Mouse (Mus musculus) cortical plate, adult 2 months (tissue): ENCODE results near the gene Ppp4r2. TPM values are rescaled to one million over a fixed set of nuclear protein-coding genes. Genes with fewer than 3 reads are reported as not detected.

Experiments
- H3K27ac ChIP-seq: fragments of 200-500 bp; 2 replicates; pipeline ENCODE4 v1.5.1; 2012; ENCODE audit warnings: low read length, control low read depth, inconsistent platforms; ENCODE audit not compliant: insufficient read depth
- H3K4me1 ChIP-seq: fragments of 200-500 bp; 2 replicates; pipeline ENCODE4 v1.6.1; 2011; ENCODE audit warnings: low read length; ENCODE audit not compliant: control insufficient read depth, insufficient read depth
- H3K4me3 ChIP-seq: fragments of 200-500 bp; 2 replicates; pipeline ENCODE4 v1.5.1; 2011; ENCODE audit warnings: mild to moderate bottlenecking, low read length, control low read depth; ENCODE audit not compliant: insufficient read depth
- CTCF ChIP-seq: fragments of 200-500 bp; IDR thresholded peaks from 2 replicates; pipeline ENCODE4 v1.5.1; 2011; ENCODE audit warnings: mild to moderate bottlenecking, control low read depth, low read length; ENCODE audit not compliant: insufficient read depth; ENCODE audit errors: extremely low read depth
- POLR2A ChIP-seq: fragments of 200-500 bp; IDR thresholded peaks from 2 replicates; pipeline ENCODE4 v1.6.1; 2011; ENCODE audit warnings: mild to moderate bottlenecking, low read length, control low read depth; ENCODE audit not compliant: insufficient read depth; ENCODE audit errors: extremely low read depth
- polyA plus RNA-seq: library from polyadenylated mRNA; depleted of rRNA; stranded (reverse); fragments of >200 nt; gene quantifications from 2 replicates; pipeline ENCODE4 v1.2.3, GENCODE M21; 2012

Gene Ppp4r2
- polyA plus RNA-seq, 1 experiment: 31.4 TPM

GRCm38 (mm10) chr6:100803250-100803649, 30.2 kb upstream of the Ppp4r2 start:
- Histone ChIP-seq H3K27ac (no peak overlapping the region), H3K4me3 (no peak overlapping the region), H3K4me1 (no peaks in the 10 kb centered on the region)
- TF ChIP-seq POLR2A (no peak), CTCF (no peak)

DNA sequence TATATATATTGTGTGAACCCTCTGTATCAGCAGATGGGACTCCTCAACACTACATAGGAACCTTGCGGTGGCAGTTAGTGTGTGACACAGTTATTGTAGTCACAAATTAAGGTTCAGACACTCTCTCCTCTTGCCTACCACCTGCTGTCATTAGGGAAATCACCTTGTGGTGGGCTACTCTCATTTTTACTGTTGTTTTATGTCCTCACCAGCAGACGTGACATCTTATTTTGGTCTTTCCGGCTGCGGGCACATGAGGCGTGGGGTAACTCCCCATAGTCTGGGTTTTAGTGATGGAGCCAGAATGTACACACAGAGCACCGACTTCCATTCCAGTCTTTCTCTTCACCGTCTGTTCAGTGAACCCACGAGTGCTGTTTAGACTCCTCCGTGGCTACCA, 26.2 kb upstream of the Ppp4r2 start:
- H3K27ac ChIP-seq: no peak overlapping the region
- TF ChIP-seq POLR2A: no peak
- TF ChIP-seq CTCF: no peak
- no peak overlapping the region for H3K4me3 ChIP-seq
- no peaks in the 10 kb centered on the region for H3K4me1 ChIP-seq

DNA sequence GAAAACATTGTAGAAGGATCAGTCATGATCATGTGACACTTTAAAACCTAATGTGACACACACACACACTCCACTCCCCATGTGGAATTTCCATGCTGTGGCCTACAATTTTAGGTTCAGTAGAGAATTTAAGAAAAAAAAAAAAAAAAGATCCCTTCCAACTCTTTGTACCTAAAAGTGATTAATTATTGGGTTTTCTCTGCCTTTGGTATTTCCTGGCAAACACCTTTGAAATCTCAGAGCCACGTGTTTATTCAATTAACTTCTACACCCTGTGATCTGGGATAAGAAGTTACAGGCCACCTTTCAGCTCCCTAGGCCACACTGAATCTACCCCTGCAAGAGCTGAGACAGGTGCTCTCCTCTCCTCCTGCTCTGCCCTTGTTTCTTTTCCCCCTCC, 25.7 kb upstream of the Ppp4r2 start:
- Histone ChIP-seq H3K27ac (no peak overlapping the region), H3K4me1 (no peaks in the 10 kb centered on the region), H3K4me3 (no peak overlapping the region)
- TF ChIP-seq POLR2A (no peak), CTCF (no peak)

DNA sequence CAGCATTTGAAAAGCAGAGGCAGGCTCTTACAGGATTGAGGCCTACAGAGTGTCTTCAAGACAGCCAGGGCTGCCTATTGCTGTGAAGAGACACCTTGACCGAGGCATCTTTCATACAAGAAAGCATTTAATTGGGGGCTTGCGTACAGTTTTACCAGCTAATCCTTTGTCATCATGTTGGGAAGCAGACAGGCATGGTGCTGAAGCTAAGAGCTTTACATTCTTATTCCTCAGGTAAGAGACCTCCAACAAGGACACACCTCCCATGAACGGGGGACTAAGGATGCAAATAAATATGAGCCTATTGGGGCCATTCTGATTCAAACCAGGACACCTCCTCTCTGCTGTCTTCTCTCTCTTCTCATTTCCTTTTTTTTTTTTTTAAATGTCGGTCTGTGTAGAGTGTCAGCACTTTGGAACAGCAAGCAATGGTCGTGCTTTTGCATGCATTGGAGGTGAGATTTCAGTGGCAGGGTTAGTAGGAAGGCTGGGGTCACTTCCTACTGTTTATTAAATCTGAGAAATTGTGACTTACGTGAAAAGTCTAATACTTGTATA, 25.1 kb upstream of the Ppp4r2 start:
- no peak overlapping the region for H3K4me3 ChIP-seq
- H3K27ac ChIP-seq: no peak overlapping the region
- no peaks in the 10 kb centered on the region for H3K4me1 ChIP-seq
- TF ChIP-seq POLR2A (no peak), CTCF (no peak)

- Histone ChIP-seq H3K4me3 (no peak overlapping the region), H3K4me1 (no peaks in the 10 kb centered on the region), H3K27ac (no peak overlapping the region)
- TF ChIP-seq CTCF (no peak), POLR2A (no peak)
These were observed 23.3 kb upstream of the Ppp4r2 start for GRCm38 (mm10) chr6:100810117-100810516.

GRCm38 (mm10) chr6:100811731-100812130, 21.7 kb upstream of the Ppp4r2 start:
- H3K27ac ChIP-seq: no peak overlapping the region
- TF ChIP-seq POLR2A (no peak), CTCF (no peak)
- no peak overlapping the region for H3K4me3 ChIP-seq
- no peaks in the 10 kb centered on the region for H3K4me1 ChIP-seq

DNA sequence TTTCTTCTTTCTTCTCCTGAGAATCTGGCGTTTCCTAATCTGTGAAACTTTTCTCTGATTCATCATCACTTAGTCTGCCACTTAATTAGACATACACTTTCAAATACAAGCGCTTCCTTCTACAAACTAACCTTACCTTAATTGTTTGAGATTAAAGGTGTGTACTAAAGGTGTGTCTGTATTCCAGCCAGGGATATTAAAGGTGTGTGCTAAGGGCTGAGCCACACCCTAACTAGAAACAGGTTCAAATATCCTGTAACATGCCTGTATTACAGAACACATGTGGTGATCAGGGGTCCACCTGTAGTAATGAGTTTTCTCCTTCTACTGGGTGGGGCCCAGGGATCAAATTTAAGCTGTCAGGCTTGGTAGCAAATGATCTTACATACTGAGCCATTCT, 12.1 kb upstream of the Ppp4r2 start:
- H3K4me1 ChIP-seq: no peaks in the 10 kb centered on the region

GRCm38 (mm10) chr6:100823356-100823755, 10.1 kb upstream of the Ppp4r2 start:
- Histone ChIP-seq H3K27ac (no peak overlapping the region), H3K4me1 (no peaks in the 10 kb centered on the region), H3K4me3 (no peak overlapping the region)
- no peak for TF ChIP-seq CTCF
- no peak for TF ChIP-seq POLR2A

More for the DNA sequence above, 12.1 kb upstream of the Ppp4r2 start:
- Histone ChIP-seq H3K4me3 (no peak overlapping the region), H3K27ac (no peak overlapping the region)
- TF ChIP-seq CTCF (no peak), POLR2A (no peak)

DNA sequence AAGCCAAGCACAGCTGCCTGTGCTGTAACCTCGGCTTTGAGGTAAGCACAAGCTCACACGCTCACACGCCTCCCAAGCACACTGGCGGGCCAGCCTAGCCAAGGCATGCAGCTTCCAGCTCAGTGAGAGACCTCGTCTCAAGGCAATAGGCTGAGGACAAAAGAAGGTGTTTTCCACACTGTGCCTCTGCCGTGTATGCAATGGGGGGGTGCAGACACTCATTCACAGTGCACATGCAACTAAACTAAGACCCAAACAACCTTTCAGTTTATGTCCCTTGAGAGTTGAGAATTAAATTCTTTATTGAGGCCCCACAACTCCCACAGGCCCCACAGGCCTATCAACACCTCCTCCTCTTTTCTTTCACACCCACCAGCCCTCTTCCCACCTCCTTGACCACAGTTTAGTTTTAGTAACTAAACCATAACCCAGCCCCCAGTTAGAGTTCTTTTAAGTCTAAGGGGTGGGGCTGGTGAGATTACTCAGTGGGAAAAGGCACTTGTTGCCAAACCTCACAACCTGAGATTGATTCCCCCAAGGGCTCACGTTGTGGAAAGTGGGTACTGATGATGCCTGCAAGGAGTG, 8.9 kb upstream of the Ppp4r2 start:
- Histone ChIP-seq H3K4me3 (no peak overlapping the region), H3K27ac (no peak overlapping the region), H3K4me1 (no peaks in the 10 kb centered on the region)
- TF ChIP-seq CTCF (no peak), POLR2A (no peak)

GRCm38 (mm10) chr6:100826046-100826445, 7.4 kb upstream of the Ppp4r2 start:
- H3K27ac ChIP-seq: no peak overlapping the region
- H3K4me3 ChIP-seq: no peak overlapping the region
- H3K4me1 ChIP-seq: no peaks in the 10 kb centered on the region
- TF ChIP-seq CTCF (no peak), POLR2A (no peak)

DNA sequence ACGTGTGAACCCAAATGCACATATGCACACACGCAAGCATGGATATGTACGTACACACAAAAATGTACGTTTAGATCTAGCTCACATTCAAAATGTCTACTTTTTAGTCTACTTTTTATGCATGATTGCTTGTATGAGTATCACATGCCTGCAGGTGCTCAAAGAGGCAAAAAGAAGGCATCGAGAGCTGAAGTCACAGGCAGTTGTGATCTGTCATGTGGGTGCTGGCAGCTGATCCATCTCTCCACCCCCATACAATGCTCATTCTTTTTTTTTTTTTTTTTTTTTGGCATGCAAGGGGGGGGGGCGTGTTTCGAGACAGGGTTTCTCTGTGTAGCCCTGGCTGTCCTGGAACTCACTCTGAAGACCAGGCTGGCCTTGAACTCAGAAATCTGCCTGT, 4.9 kb upstream of the Ppp4r2 start:
- TF ChIP-seq CTCF (no peak), POLR2A (no peak)
- Histone ChIP-seq H3K27ac (no peak overlapping the region), H3K4me3 (no peak overlapping the region), H3K4me1 (no peaks in the 10 kb centered on the region)
